Mouse (Mus musculus) layer of hippocampus, postnatal 36 days (tissue): ENCODE measurements around the gene Tspo. TPM values are rescaled to one million over a fixed set of nuclear protein-coding genes. Genes with fewer than 3 reads are reported as not detected.

ENCODE experiments used
- DNase-seq, 2 experiments: peaks; one replicate each; pipeline ENCODE4 v3.0.0; 2022
- total RNA-seq, 2 experiments: library from RNA; stranded (reverse); gene quantifications; 2 replicates each; pipeline ENCODE4 v1.2.3; 2021

The Tspo gene
- total RNA-seq, 2 experiments from 2014 or later: 3.9 to 4.4 TPM

DNA sequence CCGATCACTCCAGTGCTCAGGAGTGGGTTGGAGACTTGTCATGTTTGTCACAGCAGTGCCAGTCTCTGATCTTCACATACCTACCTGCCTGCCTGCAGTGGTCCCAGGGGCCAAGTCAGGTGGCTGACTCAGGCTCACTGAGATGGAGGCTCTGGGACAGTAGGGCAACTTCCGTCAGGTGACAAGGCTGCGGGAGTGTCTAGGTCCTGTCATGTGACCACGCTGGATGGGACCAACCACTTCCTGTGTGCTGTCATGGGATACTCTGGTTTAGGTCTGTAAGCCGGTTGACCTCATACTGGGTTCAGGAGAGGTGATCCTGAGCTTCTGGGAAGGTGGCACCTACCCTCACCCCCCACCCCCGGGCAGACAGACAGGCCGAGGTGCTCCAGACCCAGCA, 17.4 kb upstream of the Tspo start:
- DNase-seq: no peak

GRCm38 (mm10) chr15:83547144-83547543, 16.2 kb upstream of the Tspo start:
- DNase-seq: no peak

- DNase-seq: no peak
Observed at GRCm38 (mm10) chr15:83550137-83550536, 13.3 kb upstream of the Tspo start.

DNA sequence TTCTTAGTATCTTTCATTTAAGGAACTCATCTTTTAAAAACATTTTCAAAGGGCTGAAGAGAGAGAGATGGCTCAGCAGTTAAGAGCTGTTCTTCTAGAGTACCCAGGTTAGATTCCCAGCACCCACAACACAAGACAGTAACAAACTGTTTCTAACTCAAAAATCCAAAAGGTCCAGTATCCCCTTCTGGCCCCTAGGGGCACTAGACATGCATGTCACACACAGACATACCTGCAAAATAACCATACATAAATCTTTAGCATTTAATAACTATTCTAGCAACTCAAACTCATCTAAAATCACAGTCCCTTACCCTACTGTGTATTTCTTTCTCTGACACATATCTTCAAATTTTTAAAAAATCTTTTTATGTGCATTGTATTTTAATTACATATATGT, 9.6 kb upstream of the Tspo start:
- no peak for DNase-seq

DNA sequence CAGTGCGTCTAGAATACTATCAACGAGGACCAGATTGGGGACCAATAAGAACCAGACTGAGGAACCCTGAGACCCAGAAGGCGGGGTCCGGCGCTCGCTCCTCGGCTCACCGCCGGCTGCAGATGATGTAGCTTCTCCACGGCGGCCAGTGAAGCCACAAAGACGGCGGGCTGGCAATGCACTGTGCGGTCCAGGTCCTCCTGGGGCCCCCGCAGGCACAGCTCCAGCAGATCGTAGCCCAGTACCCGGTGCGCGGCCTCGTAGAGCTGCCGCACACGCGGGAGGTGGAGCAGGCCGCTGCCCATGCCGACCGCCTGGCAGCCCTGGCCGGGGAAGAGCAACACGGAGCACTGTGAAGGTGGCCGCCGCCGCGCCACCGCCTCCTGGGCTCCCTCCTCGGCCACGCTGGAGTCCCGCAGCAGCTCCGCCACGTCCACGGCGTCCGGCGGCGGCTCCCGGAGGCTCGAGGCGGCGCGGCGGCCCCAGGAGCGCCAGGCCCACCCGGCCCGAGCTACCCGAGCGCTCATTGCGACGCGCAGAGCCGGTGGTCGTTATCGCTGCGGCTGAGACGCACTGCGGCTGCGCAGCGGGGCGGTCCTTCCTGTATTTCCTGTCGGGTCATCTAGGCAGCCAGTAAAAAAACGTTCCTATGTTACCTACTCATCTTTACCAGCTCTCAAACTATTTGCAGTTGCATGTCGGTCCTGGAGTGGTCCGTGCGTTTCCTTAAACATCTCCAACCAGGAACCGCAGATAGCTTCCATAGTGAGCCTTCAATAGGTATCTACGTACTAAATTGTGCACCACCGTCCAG, 8.0 kb upstream of the Tspo start:
- DNase-seq: peak; percentile 81 to 86

DNA sequence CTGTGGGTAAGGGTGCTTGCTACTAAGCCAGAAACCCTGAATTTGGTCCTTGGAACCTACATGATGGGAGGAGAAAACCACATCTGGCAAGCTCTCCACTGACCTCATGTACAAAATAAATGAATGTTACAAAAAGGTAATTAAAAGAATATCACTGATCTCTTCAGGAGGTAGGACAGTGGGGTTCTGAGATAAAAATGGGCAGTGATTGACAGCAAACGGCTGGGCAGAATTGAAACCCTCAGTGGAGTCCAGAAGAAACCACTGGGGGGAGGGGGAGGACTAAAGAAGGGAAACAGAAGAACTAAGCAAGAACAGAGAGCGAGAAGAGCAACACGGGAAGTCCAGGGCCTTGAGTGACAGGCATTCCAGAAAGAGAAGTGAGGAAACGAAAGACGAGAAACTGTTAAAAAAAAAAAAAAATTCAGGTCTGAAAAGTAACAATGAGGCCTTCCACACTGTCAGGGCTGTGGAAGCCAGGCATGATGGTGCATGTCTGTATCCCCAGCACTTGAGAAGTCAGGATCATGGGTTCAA, 2.4 kb upstream of the Tspo start:
- DNase-seq: no peak

DNA sequence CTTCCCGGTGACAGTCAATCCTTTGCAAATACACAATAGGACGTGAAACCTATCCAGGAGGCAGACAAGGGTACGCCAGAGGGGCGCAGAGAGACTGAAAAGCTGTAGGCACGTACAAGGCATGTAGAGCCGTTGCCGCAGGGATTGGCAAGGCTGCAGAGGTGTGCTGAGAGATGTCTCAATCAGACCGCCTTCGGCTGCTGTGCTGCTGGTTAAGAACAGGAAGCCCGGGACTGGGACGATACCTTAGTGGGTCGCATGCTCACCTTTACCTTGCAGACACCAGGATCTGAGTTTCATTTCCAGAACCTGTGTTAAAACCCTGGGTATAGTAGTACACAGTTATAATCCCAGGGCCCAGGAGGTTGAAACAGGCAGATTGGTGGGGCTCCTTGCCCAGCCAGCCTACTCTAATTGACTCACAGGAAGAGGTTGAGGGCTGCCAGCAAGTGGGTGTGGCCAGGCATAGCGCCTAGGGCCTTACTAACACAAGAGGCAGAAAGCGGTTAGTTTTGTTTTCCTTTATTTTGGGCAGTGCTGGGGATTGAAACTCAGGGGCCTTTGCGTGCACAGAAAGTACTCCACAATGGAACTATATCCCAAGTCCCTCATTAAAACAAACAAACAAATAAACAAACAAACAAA, 644 bp upstream of the Tspo start:
- peak; percentile 54 to 72 for DNase-seq

GRCm38 (mm10) chr15:83563857-83564651, 662 bp downstream of the Tspo start:
- no peak for DNase-seq

DNA sequence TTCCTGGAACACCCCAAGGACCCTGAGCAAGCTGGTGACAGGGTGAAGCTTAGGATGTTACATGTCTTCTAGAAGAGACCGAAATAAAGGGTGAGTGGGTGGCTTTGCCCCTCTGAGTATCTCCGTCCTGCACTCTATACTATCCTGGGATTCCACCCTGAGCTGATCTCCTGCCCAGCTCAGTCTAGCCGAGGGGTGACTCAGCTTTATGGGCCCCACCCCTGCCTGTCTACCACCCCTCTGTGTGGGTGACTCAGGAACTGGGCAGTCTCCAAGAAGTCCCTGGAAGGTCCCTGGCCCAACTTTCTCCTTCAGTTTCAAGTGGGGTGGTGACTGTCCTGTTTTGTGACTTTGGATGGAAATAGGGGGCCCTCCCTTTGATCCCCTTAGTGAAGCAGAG, 2.0 kb downstream of the Tspo start:
- DNase-seq: no peak

- DNase-seq: no peak
Observed at GRCm38 (mm10) chr15:83566006-83566405, 2.6 kb downstream of the Tspo start.

DNA sequence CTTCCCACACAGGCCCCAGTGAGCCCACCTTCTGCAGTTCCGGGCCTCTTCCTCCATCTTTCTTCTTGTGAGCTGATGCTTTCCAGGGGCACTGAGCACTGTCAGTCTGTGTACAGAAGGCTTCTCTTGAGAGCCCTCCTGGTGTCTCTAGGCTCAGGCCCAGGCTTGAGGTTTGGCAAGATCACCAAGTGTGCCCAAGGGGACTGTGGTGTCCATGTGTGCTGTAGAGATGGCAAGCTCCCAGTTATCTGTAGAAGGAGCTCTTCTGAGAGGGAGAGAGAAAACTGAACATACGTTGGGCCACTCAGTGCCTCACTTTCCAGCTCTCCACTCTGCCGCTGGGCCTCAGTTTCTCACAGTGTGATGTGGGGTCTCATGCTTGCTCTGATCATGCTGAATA, 4.3 kb downstream of the Tspo start:
- no peak for DNase-seq

GRCm38 (mm10) chr15:83568544-83568943, 5.2 kb downstream of the Tspo start:
- no peak for DNase-seq

GRCm38 (mm10) chr15:83569682-83570081, 6.3 kb downstream of the Tspo start:
- no peak for DNase-seq

GRCm38 (mm10) chr15:83570641-83571040, 7.2 kb downstream of the Tspo start:
- no peak for DNase-seq

- DNase-seq: no peak
Observed at GRCm38 (mm10) chr15:83571636-83572035, 8.2 kb downstream of the Tspo start.

DNA sequence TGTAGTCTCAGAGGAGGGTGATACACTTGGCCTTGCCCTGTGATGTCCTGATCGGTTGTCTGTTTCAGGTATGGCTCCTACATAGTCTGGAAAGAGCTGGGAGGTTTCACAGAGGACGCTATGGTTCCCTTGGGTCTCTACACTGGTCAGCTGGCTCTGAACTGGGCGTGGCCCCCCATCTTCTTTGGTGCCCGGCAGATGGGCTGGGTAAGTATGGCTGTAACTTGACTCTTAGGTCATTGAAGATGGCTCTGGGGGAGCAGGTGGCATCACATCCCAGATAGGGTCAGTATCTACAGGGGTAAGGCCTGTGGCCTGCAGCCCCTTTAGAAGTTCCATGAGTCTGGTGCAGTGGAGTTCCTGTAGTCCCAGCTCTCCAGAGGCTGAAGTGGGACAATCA, 8.7 kb downstream of the Tspo start:
- no peak for DNase-seq

DNA sequence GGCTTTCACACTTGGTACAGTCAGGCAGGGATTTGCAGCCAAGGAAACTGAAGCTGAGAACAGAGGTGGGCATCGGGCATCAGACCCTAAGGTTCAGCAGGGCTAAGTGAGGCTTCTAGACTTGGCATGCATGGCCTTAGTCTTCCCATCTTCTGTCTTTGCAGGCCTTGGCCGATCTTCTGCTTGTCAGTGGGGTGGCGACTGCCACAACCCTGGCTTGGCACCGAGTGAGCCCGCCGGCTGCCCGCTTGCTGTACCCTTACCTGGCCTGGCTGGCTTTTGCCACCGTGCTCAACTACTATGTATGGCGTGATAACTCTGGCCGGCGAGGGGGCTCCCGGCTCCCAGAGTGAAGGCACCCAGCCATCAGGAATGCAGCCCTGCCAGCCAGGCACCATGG, 10.2 kb downstream of the Tspo start:
- no peak for DNase-seq

- DNase-seq: no peak
Observed at GRCm38 (mm10) chr15:83574731-83575351, 11.4 kb downstream of the Tspo start.

GRCm38 (mm10) chr15:83575543-83575942, 12.2 kb downstream of the Tspo start:
- DNase-seq: no peak

DNA sequence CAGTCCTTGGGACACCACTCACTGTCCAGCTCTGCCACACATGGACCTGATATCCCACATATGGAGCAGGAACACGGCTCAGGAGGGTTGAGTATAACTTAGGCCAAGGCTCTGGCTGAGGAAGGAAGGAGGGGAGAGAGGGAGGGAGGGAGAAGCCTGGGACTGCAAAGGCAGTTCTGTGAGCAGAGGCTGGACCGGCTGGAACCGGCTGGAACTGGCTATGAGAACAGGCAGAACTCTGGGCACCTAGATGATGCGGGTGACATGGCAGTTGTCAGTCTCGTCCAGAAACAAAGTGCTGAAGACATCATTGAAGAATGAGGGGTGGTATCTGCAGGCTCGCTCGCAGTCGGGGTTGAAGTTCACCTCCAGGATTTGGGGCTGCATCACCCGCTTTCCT, 13.3 kb downstream of the Tspo start:
- no peak for DNase-seq

DNA sequence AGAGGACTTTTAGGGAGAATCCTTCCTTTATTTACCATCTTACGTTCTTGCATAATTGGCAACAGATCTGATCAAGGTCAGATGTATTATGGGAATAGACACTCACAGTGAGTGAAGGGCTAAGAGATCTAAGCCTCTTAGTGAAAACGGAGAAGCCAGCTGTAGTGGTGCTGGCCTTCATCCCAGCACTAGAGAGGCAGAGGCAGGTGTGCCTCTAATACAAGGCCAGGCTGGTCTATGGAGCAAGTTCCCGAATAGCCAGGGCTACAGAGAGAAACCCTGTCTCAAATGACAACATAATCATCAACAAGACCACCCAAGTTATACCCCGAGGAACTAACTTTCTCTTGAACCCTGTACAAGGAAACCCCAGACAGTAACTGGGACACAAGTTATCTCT, 19.5 kb downstream of the Tspo start:
- no peak for DNase-seq

DNA sequence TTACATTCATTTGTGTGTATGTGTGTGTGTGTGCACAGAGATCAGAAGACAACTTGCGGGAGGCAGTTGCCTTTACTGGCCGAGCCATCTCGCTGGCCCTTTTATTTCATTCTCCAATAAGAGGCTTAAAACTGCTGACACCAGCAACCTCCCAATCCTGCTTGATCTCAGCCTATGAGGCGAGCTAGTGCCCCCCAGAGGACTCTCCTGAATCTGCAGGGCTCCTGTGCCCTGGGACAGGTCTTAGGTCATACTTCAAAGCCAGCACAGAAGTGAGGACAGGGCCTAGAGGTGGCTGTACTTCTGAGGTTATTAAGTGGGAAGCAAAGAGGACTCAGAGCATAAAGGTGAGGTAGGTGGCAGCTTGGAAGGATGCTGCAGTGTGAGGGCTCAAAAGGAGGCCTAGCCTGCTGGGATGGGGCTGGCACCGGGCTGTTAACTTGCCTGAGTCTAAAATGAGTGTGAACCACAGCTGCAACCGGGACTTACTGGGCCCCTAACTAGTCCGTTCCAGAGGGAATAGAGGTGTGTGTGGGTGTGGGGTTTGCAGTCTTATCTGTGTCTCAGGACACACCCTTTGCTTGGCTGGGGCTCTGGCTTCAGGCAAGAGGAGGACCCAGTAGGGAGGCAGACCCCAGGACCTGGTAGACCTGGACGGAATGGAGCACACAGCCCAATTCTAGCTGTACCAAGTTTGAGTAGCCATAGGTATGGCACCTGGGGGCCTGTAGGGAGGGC, 20.2 kb downstream of the Tspo start:
- DNase-seq: peak in 1 of 2 experiments; percentile 14
